In genomic region chr2:131905025-131905424, GRCm38 (mm10) we compare ENCODE assay signal across 24 mouse cellular contexts. TPM values are rescaled to one million over a fixed set of nuclear protein-coding genes. Genes with fewer than 3 reads are reported as not detected.
DNase-seq lines count a peak whose midpoint lies in the region; ATAC-seq and TF ChIP-seq lines count a peak whose summit lies in the region.
"Had no signal": no experiment of that assay in that cellular context is flagged by ENCODE, and none has a peak within 500 bp of the region (broad histone marks: within the 10 kb centered on the region; RNA-seq: fewer than 3 reads in every experiment).

No protein-coding gene starts in this region.

- H3K36me3 ChIP-seq in G1E (replicated peaks) (no peaks in the 10 kb centered on the region), MEL (ENCODE audit: control insufficient read depth in 1 of 2, insufficient read depth in 2 of 2, low read length in 2 of 2) (peaks cover 0 to 22% of the 10 kb centered on the region in 2 experiments; a peak in 2 of 4 replicates)
- no peaks in the 10 kb centered on the region for H3K36me3 ChIP-seq in liver, embryonic 15.5 days (replicated peaks)
- H3K36me3 ChIP-seq: limb, embryonic 13.5 days; neural tube, embryonic 12.5 days had no signal

- H3K9me3 ChIP-seq in G1E (replicated peaks) (no peaks in the 10 kb centered on the region), MEL (replicated peaks; ENCODE audit: insufficient read depth, low read length) (no peaks in the 10 kb centered on the region)
- H3K9me3 ChIP-seq in liver, embryonic 15.5 days (replicated peaks), result no peaks in the 10 kb centered on the region
- H3K9me3 ChIP-seq: limb, embryonic 13.5 days; neural tube, embryonic 12.5 days had no signal

- TF ChIP-seq EP300 in MEL (IDR thresholded peaks at IDR 0.05; ENCODE audit: low read depth in 1 of 2, low read length in 2 of 2), result peak; percentile 91 to 93

- H3K9ac ChIP-seq in MEL (ENCODE audit: control insufficient read depth, low read depth, low read length, poor library complexity, severe bottlenecking), result no peak overlapping the region
- no peak overlapping the region for H3K9ac ChIP-seq in liver, embryonic 15.5 days
- H3K9ac ChIP-seq: limb, embryonic 13.5 days; neural tube, embryonic 12.5 days had no signal

- 12% methylated on average over 5 of the region's 5 CpGs for WGBS in liver, embryonic 15.5 days (ENCODE audit: insufficient replicate concordance)

- H3K79me2 ChIP-seq in MEL (ENCODE audit: control insufficient read depth, insufficient read depth, low read length, poor library complexity), result no peaks in the 10 kb centered on the region; the same call in 1 of the 2 replicates

- peak overlapping the region; percentile 24; the same call in 1 of the 2 replicates for H3K4me3 ChIP-seq in G1E (ENCODE audit: low read depth, low read length)
- no peak overlapping the region for H3K4me3 ChIP-seq in MEL (ENCODE audit: control insufficient read depth in 1 of 2, insufficient read depth in 1 of 2, low read depth in 2 of 2, low read length in 2 of 2)
- no peak overlapping the region for H3K4me3 ChIP-seq in liver, embryonic 15.5 days (replicated peaks)
- H3K4me3 ChIP-seq: limb, embryonic 13.5 days; neural tube, embryonic 12.5 days had no signal

- peaks cover 68% of the 10 kb centered on the region for H3K4me1 ChIP-seq in G1E (ENCODE audit: insufficient read depth, low read depth, low read length)
- peaks cover 6 to 34% of the 10 kb centered on the region in 2 experiments for H3K4me1 ChIP-seq in MEL (ENCODE audit: control insufficient read depth in 1 of 2, insufficient read depth in 2 of 2, low read length in 2 of 2)
- peaks cover 68% of the 10 kb centered on the region for H3K4me1 ChIP-seq in liver, embryonic 15.5 days (replicated peaks)
- H3K4me1 ChIP-seq: neural tube, embryonic 12.5 days had no signal

- H3K27me3 ChIP-seq in G1E (ENCODE audit: insufficient read depth, low read length), result no peaks in the 10 kb centered on the region
- H3K27me3 ChIP-seq in MEL (ENCODE audit: control insufficient read depth in 1 of 2, insufficient read depth in 2 of 2, low read length in 2 of 2), result no peaks in the 10 kb centered on the region
- peaks cover 3% of the 10 kb centered on the region; the same call in 1 of the 2 replicates for H3K27me3 ChIP-seq in liver, embryonic 15.5 days
- H3K27me3 ChIP-seq: limb, embryonic 13.5 days; neural tube, embryonic 12.5 days had no signal

- no peak for TF ChIP-seq POLR2A in MEL (IDR thresholded peaks at IDR 0.05; ENCODE audit: control insufficient read depth in 1 of 2, insufficient read depth in 1 of 2, low read depth in 1 of 2, low read length in 2 of 2, poor library complexity in 1 of 2)

- intact Hi-C loops in left cerebral cortex, postnatal 25 days (cut with DNase I), result no loop called here

- peak overlapping the region; percentile 54 for H3K4me2 ChIP-seq in liver, embryonic 15.5 days
- H3K4me2 ChIP-seq: heart, embryonic 11.5 days; limb, embryonic 13.5 days; midbrain, embryonic 11.5 days; neural tube, embryonic 12.5 days had no signal

- H3K27ac ChIP-seq in MEL (ENCODE audit: control insufficient read depth, low read depth, low read length), result peak overlapping the region; percentile 51
- peak overlapping the region; percentile 90 for H3K27ac ChIP-seq in liver, embryonic 15.5 days (replicated peaks)
- H3K27ac ChIP-seq: hindbrain, postnatal 0 days; limb, embryonic 13.5 days; neural tube, embryonic 12.5 days had no signal

- TF ChIP-seq CTCF in G1E (IDR thresholded peaks at IDR 0.05; ENCODE audit: low read depth, low read length) (no peak), MEL (IDR thresholded peaks at IDR 0.05 in 2 of 3, conservative IDR thresholded peaks at IDR 0.05 in 1 of 3; ENCODE audit: control insufficient read depth in 1 of 3, insufficient read depth in 1 of 3, low read depth in 2 of 3, low read length in 3 of 3, poor library complexity in 1 of 3, severe bottlenecking in 1 of 3) (no peak)

- TF ChIP-seq RAD21 in MEL (IDR thresholded peaks at IDR 0.05; ENCODE audit: low read depth, low read length), result no peak

- DNase-seq in G1E (ENCODE audit: low spot score) (peak; percentile 71), MEL (ENCODE audit: low read depth, low spot score) (peak; percentile 89)
- no peak for DNase-seq in thymus, adult 18-20 months
- no peak for DNase-seq in urinary bladder, adult 18-20 months (ENCODE audit: low spot score in 2 of 2)
- DNase-seq in left cerebral cortex, postnatal 25 days (ENCODE audit: low spot score in 2 of 2), result no peak
- DNase-seq: adrenal gland, adult 8-10 months; cerebellum, adult 9-10 months; gastrocnemius, postnatal 25 days; kidney, adult 11 months; kidney, postnatal 25 days; right cerebral cortex, postnatal 25 days had no signal

- peak; percentile 91 for ATAC-seq in G1E (ENCODE audit: extremely low read depth, insufficient number of reproducible peaks, low FRiP score, poor library complexity, severe bottlenecking)
- ATAC-seq in erythroblast, adult 5-6 weeks (replicated peaks; ENCODE audit: low FRiP score, poor library complexity, severe bottlenecking), result peak; percentile 82
- ATAC-seq in liver, embryonic 15.5 days (ENCODE audit: insufficient read depth), result peak; percentile 88
- ATAC-seq: forebrain, embryonic 14.5 days; hindbrain, postnatal 0 days had no signal

TF ChIP-seq in MEL, 35 proteins besides CTCF, POLR2A, EP300 and RAD21 (continues in another document):
- peak; percentile 97 for TF ChIP-seq GATA1 (IDR thresholded peaks at IDR 0.05; ENCODE audit: low read depth, low read length)
- TF ChIP-seq USF1 (IDR thresholded peaks at IDR 0.05; ENCODE audit: low read depth, low read length), result peak; percentile 78
- TF ChIP-seq SIN3A (IDR thresholded peaks at IDR 0.05; ENCODE audit: low read length), result peak; percentile 98
- TF ChIP-seq MAX (IDR thresholded peaks at IDR 0.05; ENCODE audit: low read length), result peak; percentile 95
- no peak for TF ChIP-seq POLR2AphosphoS5 (IDR thresholded peaks at IDR 0.05; ENCODE audit: borderline replicate concordance, low read depth, low read length)
- TF ChIP-seq SMC3 (IDR thresholded peaks at IDR 0.05; ENCODE audit: low read depth, low read length), result no peak
- TF ChIP-seq HCFC1 (IDR thresholded peaks at IDR 0.05; ENCODE audit: low read depth, low read length), result peak; percentile 60
- TF ChIP-seq ZMIZ1 (IDR thresholded peaks at IDR 0.05; ENCODE audit: low read depth, low read length), result peak; percentile 73
- TF ChIP-seq MXI1 (IDR thresholded peaks at IDR 0.05; ENCODE audit: low read depth, low read length), result peak; percentile 97
- no peak for TF ChIP-seq E2F4 (IDR thresholded peaks at IDR 0.05; ENCODE audit: borderline replicate concordance, low read depth, low read length)
- TF ChIP-seq MAZ (IDR thresholded peaks at IDR 0.05; ENCODE audit: low read depth, low read length), result peak; percentile 79
- peak; percentile 93 for TF ChIP-seq MYC (IDR thresholded peaks at IDR 0.05; ENCODE audit: low read depth, low read length)
- peak; percentile 81 for TF ChIP-seq RCOR1 (IDR thresholded peaks at IDR 0.05; ENCODE audit: low read depth, low read length)
- no peak for TF ChIP-seq JUND (IDR thresholded peaks at IDR 0.05; ENCODE audit: low read depth, low read length)

RNA-seq across cellular contexts. Expression of gene Prnp, which starts 4.7 kb away (rescaled TPM):
- total RNA-seq in G1E (2014; fragmentation: Nextera tagmentation), result 350 and 399 TPM in 2 replicates
- total RNA-seq in G1E (2017), result 977 and 998 TPM in 2 replicates
- polyA plus RNA-seq in G1E (2012), result 153 and 174 TPM in 2 replicates
- 17.1 and 18.3 TPM in 2 replicates for total RNA-seq in MEL (2012; rRNA removed)
- polyA plus RNA-seq in MEL (2012; ENCODE audit: insufficient read depth in 1 of 2, insufficient read length in 2 of 2, low read depth in 1 of 2, low replicate concordance in 2 of 2, missing spikeins in 1 of 2), result 10 to 100 TPM in 1 of 2 experiments, not detected in 1; 24.0 TPM
- total RNA-seq in erythroblast, adult 5-6 weeks (2015; ENCODE audit: low replicate concordance), result 80.3 and 84.9 TPM in 2 replicates
- total RNA-seq in erythroblast, adult 5-6 weeks (2017; ENCODE audit: low replicate concordance), result 147 and 159 TPM in 2 replicates
- polyA plus RNA-seq in liver, embryonic 15.5 days (2015; fragmentation: Nextera tagmentation; extraction: Ambion mirVana), result 32.1 and 34.1 TPM in 2 replicates
- 100 to 1,000 TPM; 698 to 767 TPM for total RNA-seq in left cerebral cortex, postnatal 25 days (2021)

RNA-seq across cellular contexts. Expression of gene Prn, which starts 4.7 kb away (rescaled TPM):
- total RNA-seq in G1E (2014; fragmentation: Nextera tagmentation) (not detected in 2 replicates), G1E (2017) (not detected in 2 replicates), MEL (2012; rRNA removed) (not detected in 2 replicates)
- polyA plus RNA-seq in G1E (2012) (not detected in 2 replicates), MEL (2012; ENCODE audit: insufficient read depth in 1 of 2, insufficient read length in 2 of 2, low read depth in 1 of 2, low replicate concordance in 2 of 2, missing spikeins in 1 of 2) (not detected)
- total RNA-seq in erythroblast, adult 5-6 weeks (2015; ENCODE audit: low replicate concordance), result not detected in 2 replicates
- total RNA-seq in erythroblast, adult 5-6 weeks (2017; ENCODE audit: low replicate concordance), result not detected in 2 replicates
- 0.12 TPM in 1 of 2 replicates, not detected in the other for polyA plus RNA-seq in liver, embryonic 15.5 days (2015; fragmentation: Nextera tagmentation; extraction: Ambion mirVana)
- total RNA-seq in left cerebral cortex, postnatal 25 days (2021), result under 1 TPM; 0.09 to 0.37 TPM
- total RNA-seq: adrenal gland, adult 8-10 months; ES-E14; hematopoietic stem cell, adult 5-6 weeks; hindbrain, postnatal 0 days; monocyte, adult 5-6 weeks had no signal
- polyA plus RNA-seq: embryonic facial prominence, embryonic 14.5 days; heart, embryonic 11.5 days; limb, embryonic 13.5 days; lung, embryonic 16.5 days; midbrain, embryonic 11.5 days; neural tube, embryonic 12.5 days had no signal

RNA-seq across cellular contexts. Expression of gene Erv3, which starts 45.5 kb away (rescaled TPM):
- total RNA-seq in G1E (2014; fragmentation: Nextera tagmentation) (393 and 534 TPM in 2 replicates), G1E (2017) (60.3 and 62.5 TPM in 2 replicates), MEL (2012; rRNA removed) (0.23 and 0.62 TPM in 2 replicates)
- polyA plus RNA-seq in G1E (2012) (5.2 and 5.9 TPM in 2 replicates), MEL (2012; ENCODE audit: insufficient read depth in 1 of 2, insufficient read length in 2 of 2, low read depth in 1 of 2, low replicate concordance in 2 of 2, missing spikeins in 1 of 2) (under 1 TPM in 1 of 2 experiments, not detected in 1; 0.36 TPM)
- not detected in 2 replicates for total RNA-seq in erythroblast, adult 5-6 weeks (2015; ENCODE audit: low replicate concordance)
- not detected in 2 replicates for total RNA-seq in erythroblast, adult 5-6 weeks (2017; ENCODE audit: low replicate concordance)
- polyA plus RNA-seq in liver, embryonic 15.5 days (2015; fragmentation: Nextera tagmentation; extraction: Ambion mirVana), result not detected in 2 replicates
- total RNA-seq in left cerebral cortex, postnatal 25 days (2021), result under 1 TPM in 1 of 2 experiments, not detected in 1; 0.23 TPM
- total RNA-seq: adrenal gland, adult 8-10 months; ES-E14; gastrocnemius, postnatal 25 days; hematopoietic stem cell, adult 5-6 weeks; hindbrain, postnatal 0 days; monocyte, adult 5-6 weeks had no signal
- polyA plus RNA-seq: embryonic facial prominence, embryonic 14.5 days; forebrain, embryonic 14.5 days; heart, embryonic 11.5 days; limb, embryonic 13.5 days; lung, embryonic 16.5 days; midbrain, embryonic 11.5 days; neural tube, embryonic 12.5 days had no signal

RNA-seq across cellular contexts. Expression of gene Prnd, which starts 45.6 kb away (rescaled TPM):
- total RNA-seq in G1E (2014; fragmentation: Nextera tagmentation) (not detected in 2 replicates), G1E (2017) (0.05 and 0.12 TPM in 2 replicates), MEL (2012; rRNA removed) (not detected in 2 replicates)
- polyA plus RNA-seq in G1E (2012) (not detected in 2 replicates), MEL (2012; ENCODE audit: insufficient read depth in 1 of 2, insufficient read length in 2 of 2, low read depth in 1 of 2, low replicate concordance in 2 of 2, missing spikeins in 1 of 2) (under 1 TPM in 1 of 2 experiments, not detected in 1; 0.06 TPM)
- total RNA-seq in erythroblast, adult 5-6 weeks (2015; ENCODE audit: low replicate concordance), result not detected in 2 replicates
- total RNA-seq in erythroblast, adult 5-6 weeks (2017; ENCODE audit: low replicate concordance), result not detected in 2 replicates
- polyA plus RNA-seq in liver, embryonic 15.5 days (2015; fragmentation: Nextera tagmentation; extraction: Ambion mirVana), result 0.37 and 0.56 TPM in 2 replicates
- not detected for total RNA-seq in left cerebral cortex, postnatal 25 days (2021)
- total RNA-seq: hematopoietic stem cell, adult 5-6 weeks; monocyte, adult 5-6 weeks had no signal

Comparison
In these comparisons a context has a peak if more than half of its experiments do, and no peak if none do; other contexts are left out.
1. DNase-seq: peak in G1E (single experiment) and MEL (single experiment); none in thymus, adult 18-20 months (0 of 2), urinary bladder, adult 18-20 months (0 of 2) and left cerebral cortex, postnatal 25 days (0 of 2).
2. RNA of gene Erv3, which starts 45.5 kb away (total RNA-seq): 60.3 to 534 TPM in G1E; 0.23 to 0.62 TPM in MEL, 0.23 TPM in left cerebral cortex, postnatal 25 days and not detected in erythroblast, adult 5-6 weeks; every median in the first group is over 10 times any median in the second.
3. Peak in every context shown above with its lines, with median percentiles within 50 percentile points of each other: ATAC-seq.